Mouse (Mus musculus): ENCODE measurements around the gene Ptprg.
"Not testable (repeated sequence)": the region's sequence is repeated elsewhere in the genome, so short reads cannot be mapped to it uniquely, and the experiment has no call there.

DNA sequence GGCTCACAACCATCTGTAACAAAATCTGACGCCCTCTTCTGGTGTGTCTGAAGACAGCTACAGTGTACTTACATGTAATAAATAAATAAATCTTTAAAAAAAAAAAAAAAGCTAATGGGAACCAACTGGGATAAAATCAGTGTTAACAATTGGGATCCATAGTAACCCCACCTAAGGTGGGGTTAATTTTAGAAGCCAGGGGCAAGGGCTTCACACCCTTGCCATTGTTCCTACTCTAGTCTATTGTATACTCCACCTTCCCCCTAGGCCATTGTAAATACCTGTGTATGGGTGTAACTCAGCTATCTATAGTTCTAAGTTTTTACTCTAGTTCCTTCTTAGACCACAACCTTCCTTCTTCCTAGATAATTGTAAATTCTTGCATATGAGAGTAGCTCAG, 411.0 kb downstream of the Ptprg start:
- not testable (repeated sequence) for TF ChIP-seq CTCF (IDR thresholded peaks at IDR 0.05; ENCODE audit: borderline replicate concordance, insufficient read depth, low read length); POLR2A (IDR thresholded peaks at IDR 0.05; ENCODE audit: low read depth, low read length)

All from embryonic fibroblast, embryonic 13.5 days (primary cell).